Mouse (Mus musculus) neural tube, embryonic 13.5 days (tissue): ENCODE results near the gene Kpna4. TPM values are rescaled to one million over a fixed set of nuclear protein-coding genes. Genes with fewer than 3 reads are reported as not detected.

Source experiments
- ATAC-seq: fragments of 200-750 bp; cut with Nextera tagmentation; 2 replicates; pipeline ENCODE4 v1.8.0; 2017; ENCODE audit warnings: low read depth, mild to moderate bottlenecking, moderate TSS enrichment, moderate library complexity
- H3K27ac ChIP-seq: fragments of 300-500 bp; sonication (generic); replicated peaks from 2 replicates; pipeline ENCODE4 v1.5.1; 2015; ENCODE audit warnings: moderate library complexity, mild to moderate bottlenecking, inconsistent platforms
- H3K27me3 ChIP-seq: fragments of 300-500 bp; sonication (generic); 2 replicates; pipeline ENCODE4 v1.6.1; 2015; ENCODE audit warnings: mild to moderate bottlenecking, inconsistent platforms
- H3K36me3 ChIP-seq: fragments of 300-500 bp; sonication (generic); 2 replicates; pipeline ENCODE4 v1.6.1; 2015; ENCODE audit warnings: mild to moderate bottlenecking, inconsistent platforms
- H3K4me1 ChIP-seq: fragments of 300-500 bp; sonication (generic); replicated peaks from 2 replicates; pipeline ENCODE4 v1.6.1; 2015; ENCODE audit warnings: inconsistent platforms
- H3K4me2 ChIP-seq: fragments of 300-500 bp; sonication (generic); 2 replicates; pipeline ENCODE4 v1.6.1; 2015; ENCODE audit warnings: inconsistent platforms, mild to moderate bottlenecking, moderate library complexity
- H3K4me3 ChIP-seq: fragments of 300-500 bp; sonication (generic); 2 replicates; pipeline ENCODE4 v1.5.1; 2015; ENCODE audit warnings: mild to moderate bottlenecking, inconsistent platforms
- H3K9ac ChIP-seq: fragments of 300-500 bp; sonication (generic); 2 replicates; pipeline ENCODE4 v1.6.1; 2015; ENCODE audit warnings: moderate library complexity, mild to moderate bottlenecking, inconsistent platforms
- H3K9me3 ChIP-seq: fragments of 300-500 bp; sonication (generic); 2 replicates; pipeline ENCODE4 v1.6.1; 2016; ENCODE audit warnings: inconsistent platforms
- WGBS: fragments of 180-500 bp; shearing (Covaris S2); methylation state at CpG from one replicate; pipeline ENCODE4 v1.1.7; 2015; 5-methylcytosine and 5-hydroxymethylcytosine counted together
- polyA plus RNA-seq: library from polyadenylated mRNA; unstranded; fragments of >200 nt; fragmentation: Nextera tagmentation; extraction: Ambion mirVana; gene quantifications from 2 replicates; pipeline ENCODE4 v1.2.1, GENCODE M21; 2015

Gene Kpna4
- 31.8 and 35.0 TPM in 2 replicates for polyA plus RNA-seq

- Histone ChIP-seq H3K36me3 (no peaks in the 10 kb centered on the region), H3K4me3 (peak within 1 kb of the TSS; percentile 94), H3K27me3 (peaks cover 5% of the 10 kb centered on the region; the same call in 1 of the 2 replicates), H3K9me3 (no peaks in the 10 kb centered on the region), H3K27ac (peak within 1 kb of the TSS; percentile 96), H3K9ac (peak within 1 kb of the TSS; percentile 95), H3K4me2 (peak within 1 kb of the TSS; percentile 73), H3K4me1 (peaks cover 25% of the 10 kb centered on the region)
- peak; percentile 98 for ATAC-seq
- WGBS, result under 1% methylated on average over 84 of the region's 107 CpGs
Observed at GRCm38 (mm10) chr3:69126509-69127345, at the start of gene Kpna4. Gene Kpna4 (minus strand): TSS chr3:69127113.

- H3K4me2 ChIP-seq, result no peak overlapping the region
- no peak for ATAC-seq
- no peak overlapping the region for H3K9ac ChIP-seq
- H3K4me3 ChIP-seq, result no peak overlapping the region
- no peaks in the 10 kb centered on the region for H3K36me3 ChIP-seq
- H3K4me1 ChIP-seq, result peaks cover 10% of the 10 kb centered on the region; the same call in 1 of the 2 replicates
- no peak overlapping the region for H3K27ac ChIP-seq
- H3K9me3 ChIP-seq, result no peaks in the 10 kb centered on the region
- no peaks in the 10 kb centered on the region for H3K27me3 ChIP-seq
- 5% methylated on average over 1 of the region's 1 CpGs for WGBS
Observed at GRCm38 (mm10) chr3:69175229-69175628, 48.3 kb upstream of the Kpna4 start.

- Histone ChIP-seq H3K27ac (no peak overlapping the region), H3K4me3 (no peak overlapping the region), H3K36me3 (no peaks in the 10 kb centered on the region), H3K4me2 (no peak overlapping the region), H3K9me3 (no peaks in the 10 kb centered on the region), H3K4me1 (no peaks in the 10 kb centered on the region; the same call in 1 of the 2 replicates), H3K27me3 (no peaks in the 10 kb centered on the region), H3K9ac (no peak overlapping the region)
- no peak for ATAC-seq
- 80% methylated on average over 4 of the region's 4 CpGs for WGBS
Observed at GRCm38 (mm10) chr3:69171123-69171522, 44.2 kb upstream of the Kpna4 start.

DNA sequence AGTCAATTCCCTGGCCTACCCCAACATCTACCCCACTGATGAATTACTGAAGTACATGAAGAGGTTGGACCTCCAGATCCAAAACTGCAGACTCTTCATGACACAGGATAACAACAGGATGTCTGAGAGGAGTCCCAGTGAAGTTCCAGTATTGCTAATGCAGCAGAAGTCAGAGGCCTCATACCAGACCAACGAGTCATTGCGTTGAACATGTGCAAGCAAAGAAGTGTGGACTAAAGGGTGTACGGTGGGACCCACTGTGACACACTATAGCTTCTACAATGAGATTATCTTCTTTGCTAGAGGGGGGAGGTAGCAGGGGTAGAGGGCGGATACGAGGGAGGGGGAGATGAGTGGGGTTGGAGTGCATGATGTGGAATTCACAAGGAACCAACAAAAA is 42.9 kb upstream of the Kpna4 start:
- H3K36me3 ChIP-seq, result no peaks in the 10 kb centered on the region

GRCm38 (mm10) chr3:69168724-69169123 is 41.8 kb upstream of the Kpna4 start:
- Histone ChIP-seq H3K36me3 (no peaks in the 10 kb centered on the region), H3K4me2 (no peak overlapping the region), H3K9me3 (no peaks in the 10 kb centered on the region), H3K27ac (no peak overlapping the region), H3K4me1 (no peaks in the 10 kb centered on the region), H3K27me3 (no peaks in the 10 kb centered on the region), H3K4me3 (no peak overlapping the region), H3K9ac (no peak overlapping the region)
- WGBS, result 89% methylated on average over 9 of the region's 9 CpGs
- no peak for ATAC-seq

More for the DNA sequence above, 42.9 kb upstream of the Kpna4 start:
- Histone ChIP-seq H3K4me2 (no peak overlapping the region), H3K4me3 (no peak overlapping the region), H3K9ac (no peak overlapping the region), H3K27me3 (no peaks in the 10 kb centered on the region), H3K27ac (no peak overlapping the region), H3K4me1 (no peaks in the 10 kb centered on the region), H3K9me3 (no peaks in the 10 kb centered on the region)
- 84% methylated on average over 5 of the region's 5 CpGs for WGBS
- ATAC-seq, result no peak

DNA sequence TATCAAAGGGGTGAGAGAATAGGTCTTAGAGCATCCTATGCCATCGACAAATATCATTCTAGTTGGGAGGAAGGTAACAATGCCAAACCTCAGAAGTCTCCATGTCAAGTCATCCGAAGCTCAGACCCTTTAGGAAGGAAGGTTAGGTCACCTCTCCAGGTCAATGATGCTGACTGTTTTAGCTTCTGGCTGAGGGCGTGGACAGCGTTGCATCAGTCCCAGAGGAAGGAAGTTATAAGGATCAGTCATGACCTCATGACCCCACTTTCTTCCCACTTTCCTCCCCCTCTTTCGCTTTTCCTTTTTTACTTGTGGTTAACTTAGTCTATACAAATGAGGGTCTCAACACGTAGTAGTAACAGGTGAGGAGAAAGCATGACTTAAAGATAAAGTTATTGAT is 36.1 kb upstream of the Kpna4 start:
- Histone ChIP-seq H3K27ac (no peak overlapping the region), H3K9ac (no peak overlapping the region), H3K27me3 (no peaks in the 10 kb centered on the region), H3K4me3 (no peak overlapping the region), H3K36me3 (no peaks in the 10 kb centered on the region), H3K9me3 (no peaks in the 10 kb centered on the region), H3K4me1 (no peaks in the 10 kb centered on the region), H3K4me2 (no peak overlapping the region)
- WGBS, result 82% methylated on average over 6 of the region's 6 CpGs
- ATAC-seq, result no peak

DNA sequence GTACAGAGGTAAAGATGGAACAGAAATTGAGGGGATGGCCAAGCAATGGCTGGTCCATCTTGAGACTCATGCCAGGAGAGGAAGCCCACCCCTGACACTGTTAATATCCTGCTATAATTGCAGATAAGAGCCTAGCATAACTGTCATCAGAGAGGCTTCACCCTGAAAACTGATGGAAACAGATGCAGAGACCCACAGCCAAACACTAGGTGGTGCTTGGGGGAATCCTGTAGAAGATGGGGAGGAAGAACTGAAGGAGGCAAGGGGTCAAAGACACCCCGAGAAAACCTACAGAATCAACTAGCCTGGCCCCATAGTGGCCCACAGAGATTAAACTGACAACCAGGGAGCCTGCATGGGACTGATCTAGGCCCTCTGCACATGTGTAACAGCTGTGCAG is 33.5 kb upstream of the Kpna4 start:
- no peak overlapping the region for H3K4me3 ChIP-seq
- H3K9ac ChIP-seq, result no peak overlapping the region
- ATAC-seq, result no peak
- WGBS, result 81% methylated on average over 1 of the region's 1 CpGs
- no peak overlapping the region for H3K27ac ChIP-seq
- H3K9me3 ChIP-seq, result no peaks in the 10 kb centered on the region
- H3K4me1 ChIP-seq, result no peaks in the 10 kb centered on the region
- no peaks in the 10 kb centered on the region for H3K27me3 ChIP-seq
- H3K4me2 ChIP-seq, result no peak overlapping the region
- H3K36me3 ChIP-seq, result no peaks in the 10 kb centered on the region

DNA sequence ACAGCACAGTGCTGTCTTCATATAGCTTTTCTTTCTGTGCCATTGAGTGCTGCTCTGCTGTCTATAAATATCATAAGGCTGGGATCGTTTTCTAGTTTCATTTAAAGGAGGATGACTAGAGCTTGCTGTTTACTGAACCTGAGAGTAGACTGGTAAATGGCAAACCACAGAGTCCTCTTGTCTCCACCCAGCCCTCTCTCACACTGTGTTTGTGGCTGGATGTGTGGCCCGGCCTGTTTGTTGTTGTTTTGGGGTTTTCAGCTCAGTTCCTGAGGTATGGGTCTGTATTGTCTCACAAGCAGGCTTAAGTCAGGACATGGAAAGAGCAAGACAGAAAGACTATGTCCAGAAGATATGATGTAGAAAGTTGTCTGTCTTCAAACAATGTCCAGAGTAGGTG is 32.6 kb upstream of the Kpna4 start:
- Histone ChIP-seq H3K4me3 (no peak overlapping the region), H3K9ac (no peak overlapping the region), H3K9me3 (no peaks in the 10 kb centered on the region), H3K4me2 (no peak overlapping the region), H3K36me3 (no peaks in the 10 kb centered on the region), H3K27ac (no peak overlapping the region), H3K27me3 (no peaks in the 10 kb centered on the region), H3K4me1 (no peaks in the 10 kb centered on the region)
- no peak for ATAC-seq
- 80% methylated on average over 2 of the region's 2 CpGs for WGBS

DNA sequence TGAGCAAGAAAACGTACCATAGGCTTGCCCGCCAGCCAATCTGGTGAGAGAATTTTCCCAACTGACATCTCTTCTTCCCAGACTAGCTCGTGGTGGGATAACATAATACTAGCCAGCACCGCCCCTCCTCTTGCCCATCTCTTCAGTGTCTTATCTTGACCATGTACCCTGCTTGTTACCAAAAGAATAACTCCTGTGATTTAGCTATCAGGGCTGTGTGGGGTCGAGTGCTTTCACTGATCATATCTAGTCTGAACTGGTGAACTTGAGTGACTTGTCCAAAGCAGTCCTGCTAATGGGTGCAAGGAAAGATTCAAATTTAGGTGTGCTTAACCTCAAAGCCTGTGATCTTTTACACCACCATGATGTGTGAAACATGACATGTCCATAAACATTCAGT is 31.0 kb upstream of the Kpna4 start:
- Histone ChIP-seq H3K4me1 (no peaks in the 10 kb centered on the region), H3K27ac (no peak overlapping the region), H3K36me3 (no peaks in the 10 kb centered on the region), H3K4me3 (no peak overlapping the region), H3K4me2 (no peak overlapping the region), H3K27me3 (no peaks in the 10 kb centered on the region), H3K9me3 (no peaks in the 10 kb centered on the region), H3K9ac (no peak overlapping the region)
- WGBS, result 79% methylated on average over 5 of the region's 5 CpGs
- no peak for ATAC-seq

DNA sequence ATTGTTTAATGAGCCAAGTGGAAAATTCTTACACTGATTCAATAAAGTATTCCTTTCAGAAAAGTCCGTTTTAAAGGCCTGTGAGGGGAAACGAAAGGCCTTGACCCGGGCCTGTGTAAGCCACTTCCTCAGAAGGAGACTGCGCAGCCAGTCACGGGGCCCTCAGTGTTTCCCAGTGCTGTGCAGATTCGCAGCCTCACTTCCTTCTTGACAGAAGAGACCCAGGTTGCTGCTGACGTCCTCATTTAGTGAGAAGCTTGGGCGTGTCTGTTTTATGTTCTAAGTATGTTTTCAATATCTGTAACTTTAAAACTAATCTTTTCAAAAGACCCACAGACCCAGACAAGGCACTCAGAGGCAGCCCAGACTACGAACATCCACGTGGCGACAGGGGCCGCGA is 29.6 kb upstream of the Kpna4 start:
- Histone ChIP-seq H3K9me3 (no peaks in the 10 kb centered on the region), H3K36me3 (no peaks in the 10 kb centered on the region), H3K27ac (no peak overlapping the region), H3K4me1 (no peaks in the 10 kb centered on the region), H3K27me3 (no peaks in the 10 kb centered on the region), H3K4me2 (no peak overlapping the region), H3K4me3 (no peak overlapping the region), H3K9ac (no peak overlapping the region)
- no peak for ATAC-seq
- WGBS, result 84% methylated on average over 13 of the region's 13 CpGs

GRCm38 (mm10) chr3:69154691-69155090 is 27.8 kb upstream of the Kpna4 start:
- H3K4me3 ChIP-seq, result no peak overlapping the region
- no peak overlapping the region for H3K9ac ChIP-seq
- ATAC-seq, result no peak
- 85% methylated on average over 2 of the region's 2 CpGs for WGBS
- no peaks in the 10 kb centered on the region for H3K36me3 ChIP-seq
- H3K27me3 ChIP-seq, result no peaks in the 10 kb centered on the region
- no peak overlapping the region for H3K27ac ChIP-seq
- H3K4me1 ChIP-seq, result no peaks in the 10 kb centered on the region
- no peak overlapping the region for H3K4me2 ChIP-seq
- no peaks in the 10 kb centered on the region for H3K9me3 ChIP-seq

DNA sequence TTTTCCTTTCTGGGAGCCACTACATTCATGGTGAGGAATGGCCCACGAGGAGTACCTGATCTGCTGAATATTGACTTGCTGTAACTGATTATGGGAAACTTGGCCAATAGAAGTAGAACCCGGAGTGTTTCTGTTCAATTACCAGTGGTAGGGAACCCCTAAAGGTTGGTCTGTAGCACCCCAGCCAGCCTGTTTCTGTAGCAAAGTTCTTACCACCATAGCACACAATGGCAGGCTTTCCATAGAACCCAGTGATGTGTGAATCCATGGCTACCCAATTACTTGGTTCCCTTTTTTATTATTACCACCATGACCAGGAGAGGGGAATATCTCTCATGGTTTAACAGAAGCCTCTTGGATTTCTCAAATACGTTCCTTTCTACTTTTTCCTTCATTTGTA is 24.0 kb upstream of the Kpna4 start:
- Histone ChIP-seq H3K36me3 (no peaks in the 10 kb centered on the region), H3K4me1 (no peaks in the 10 kb centered on the region), H3K4me3 (no peak overlapping the region), H3K9me3 (no peaks in the 10 kb centered on the region), H3K27ac (no peak overlapping the region), H3K9ac (no peak overlapping the region), H3K27me3 (no peaks in the 10 kb centered on the region), H3K4me2 (no peak overlapping the region)
- no peak for ATAC-seq
- 82% methylated on average over 3 of the region's 3 CpGs for WGBS
